Mouse (Mus musculus) CH12.LX (cell line): Measurements from ENCODE around the gene Krtap5-3. TPM values are rescaled to one million over a fixed set of nuclear protein-coding genes. Genes with fewer than 3 reads are reported as not detected.

Experiments used
- DNase-seq: peaks from one replicate; pipeline ENCODE4 v3.0.0-alpha.2; 2013; ENCODE audit errors: extremely low read depth
- H3K27ac ChIP-seq: 2 replicates; pipeline ENCODE4 v1.5.1; 2012; ENCODE audit warnings: low read depth, mild to moderate bottlenecking, control low read depth, moderate library complexity; ENCODE audit not compliant: insufficient read depth
- H3K27me3 ChIP-seq: replicated peaks from 2 replicates; pipeline ENCODE3; 2012; ENCODE audit warnings: inconsistent platforms
- H3K36me3 ChIP-seq, 2 experiments: replicated peaks in 1 of 2; 2 replicates each; pipeline versions ENCODE3 to v1.6.1; 2012; ENCODE audit warnings: inconsistent platforms in 1 of 2, low read length in 1 of 2, mild to moderate bottlenecking in 1 of 2, mixed read lengths in 1 of 2, moderate library complexity in 1 of 2; ENCODE audit not compliant: control insufficient read depth in 1 of 2, insufficient read depth in 1 of 2
- H3K4me1 ChIP-seq, 2 experiments: 2 replicates each; pipeline ENCODE4 v1.6.1; 2012; ENCODE audit warnings: inconsistent platforms in 1 of 2, moderate library complexity in 1 of 2; ENCODE audit not compliant: insufficient read depth in 2 of 2, control insufficient read depth in 1 of 2
- H3K4me2 ChIP-seq: 2 replicates; pipeline ENCODE4 v1.6.1; 2012; ENCODE audit warnings: low read depth, mild to moderate bottlenecking, control low read depth; ENCODE audit not compliant: poor library complexity, insufficient read depth, severe bottlenecking
- H3K4me3 ChIP-seq, 3 experiments: fragments of 150-350 bp in 1 of 3; sonication (generic) in 1 of 3; replicated peaks in 1 of 3; 2 replicates each; pipeline versions ENCODE3 to v1.5.1; 2011 to 2012; ENCODE audit warnings: low read depth in 2 of 3, low read length in 2 of 3, mild to moderate bottlenecking in 2 of 3, moderate library complexity in 2 of 3, control low read depth in 1 of 3, improper control_type of control experiment in 1 of 3, inconsistent platforms in 1 of 3, mixed read lengths in 1 of 3; ENCODE audit not compliant: poor library complexity in 1 of 3
- H3K79me2 ChIP-seq: replicated peaks from 2 replicates; pipeline ENCODE4 v1.6.1; 2012; ENCODE audit warnings: mild to moderate bottlenecking, moderate library complexity; ENCODE audit not compliant: control insufficient read depth, poor library complexity, insufficient read depth, severe bottlenecking; ENCODE audit errors: extremely low read depth
- H3K9ac ChIP-seq: 2 replicates; pipeline ENCODE4 v1.6.1; 2012; ENCODE audit warnings: low read depth, mild to moderate bottlenecking, control low read depth, moderate library complexity; ENCODE audit not compliant: insufficient read depth
- H3K9me3 ChIP-seq: replicated peaks from 2 replicates; pipeline ENCODE3; 2012; ENCODE audit warnings: low read length, inconsistent platforms, mixed read lengths
- BHLHE40 ChIP-seq: IDR thresholded peaks from 2 replicates; pipeline ENCODE4 v1.6.1; 2011; ENCODE audit warnings: mild to moderate bottlenecking, low read depth, low read length, improper control_type of control experiment
- CHD2 ChIP-seq: IDR thresholded peaks from 2 replicates; pipeline ENCODE4 v1.6.1; 2011; ENCODE audit warnings: low read length, improper control_type of control experiment
- CTCF ChIP-seq, 2 experiments: IDR thresholded peaks in 1 of 2; conservative IDR thresholded peaks in 1 of 2; 2 replicates each; pipeline ENCODE4 v1.5.1; 2011 to 2012; ENCODE audit warnings: low read depth in 2 of 2, low read length in 2 of 2, improper control_type of control experiment in 1 of 2, inconsistent platforms in 1 of 2, mild to moderate bottlenecking in 1 of 2, moderate library complexity in 1 of 2
- E2F4 ChIP-seq: IDR thresholded peaks from 2 replicates; pipeline ENCODE4 v1.6.1; 2011; ENCODE audit warnings: low read depth, low read length, improper control_type of control experiment; ENCODE audit not compliant: insufficient replicate concordance
- ELF1 ChIP-seq: IDR thresholded peaks from 2 replicates; pipeline ENCODE4 v1.6.1; 2014; ENCODE audit warnings: low read depth, mild to moderate bottlenecking, inconsistent platforms, low read length, improper control_type of control experiment
- ETS1 ChIP-seq: conservative IDR thresholded peaks from 2 replicates; pipeline ENCODE4 v1.6.1; 2012; ENCODE audit warnings: low read depth, mild to moderate bottlenecking, inconsistent platforms, low read length, improper control_type of control experiment, moderate library complexity
- GABPA ChIP-seq: IDR thresholded peaks from 2 replicates; pipeline ENCODE4 v1.6.1; 2012; ENCODE audit warnings: low read depth, low read length, improper control_type of control experiment, inconsistent platforms; ENCODE audit not compliant: insufficient replicate concordance
- HCFC1 ChIP-seq: IDR thresholded peaks from 2 replicates; pipeline ENCODE4 v1.6.1; 2012; ENCODE audit warnings: low read depth, mild to moderate bottlenecking, inconsistent platforms, low read length, improper control_type of control experiment
- IRF4 ChIP-seq: IDR thresholded peaks from 2 replicates; pipeline ENCODE4 v1.6.1; 2014; ENCODE audit warnings: low read depth, mild to moderate bottlenecking, inconsistent platforms, low read length, improper control_type of control experiment
- JUND ChIP-seq: conservative IDR thresholded peaks from 2 replicates; pipeline ENCODE4 v1.6.1; 2011; ENCODE audit warnings: low read depth, low read length, improper control_type of control experiment
- KAT2A ChIP-seq: IDR thresholded peaks from 2 replicates; pipeline ENCODE4 v1.6.1; 2012; ENCODE audit warnings: low read length, improper control_type of control experiment, inconsistent platforms; ENCODE audit not compliant: insufficient replicate concordance
- MAX ChIP-seq: IDR thresholded peaks from 2 replicates; pipeline ENCODE4 v1.6.1; 2011; ENCODE audit warnings: low read length, improper control_type of control experiment
- MEF2A ChIP-seq: IDR thresholded peaks from 2 replicates; pipeline ENCODE4 v1.6.1; 2014; ENCODE audit warnings: low read depth, mild to moderate bottlenecking, inconsistent platforms, low read length, improper control_type of control experiment, borderline replicate concordance
- MXI1 ChIP-seq: IDR thresholded peaks from 2 replicates; pipeline ENCODE4 v1.6.1; 2011; ENCODE audit warnings: mild to moderate bottlenecking, low read depth, low read length, improper control_type of control experiment
- MYC ChIP-seq: IDR thresholded peaks from 2 replicates; pipeline ENCODE4 v1.6.1; 2011; ENCODE audit warnings: low read depth, mild to moderate bottlenecking, improper control_type of control experiment, low read length
- NELFE ChIP-seq: IDR thresholded peaks from 2 replicates; pipeline ENCODE4 v1.6.1; 2011; ENCODE audit warnings: low read depth, low read length, improper control_type of control experiment
- PAX5 ChIP-seq: IDR thresholded peaks from 2 replicates; pipeline ENCODE4 v1.6.1; 2012; ENCODE audit warnings: low read length, inconsistent platforms, mixed read lengths
- POLR2AphosphoS2 ChIP-seq: IDR thresholded peaks from 2 replicates; pipeline ENCODE4 v1.6.1; 2011; ENCODE audit warnings: low read depth, low read length, improper control_type of control experiment
- RAD21 ChIP-seq: IDR thresholded peaks from 2 replicates; pipeline ENCODE4 v1.6.1; 2011; ENCODE audit warnings: low read depth, mild to moderate bottlenecking, low read length, improper control_type of control experiment, moderate library complexity
- RCOR1 ChIP-seq: conservative IDR thresholded peaks from 2 replicates; pipeline ENCODE4 v1.6.1; 2012; ENCODE audit warnings: low read depth, mild to moderate bottlenecking, inconsistent platforms, low read length, improper control_type of control experiment
- SIN3A ChIP-seq: IDR thresholded peaks from 2 replicates; pipeline ENCODE4 v1.6.1; 2012; ENCODE audit warnings: low read length, improper control_type of control experiment, inconsistent platforms
- TCF12 ChIP-seq: IDR thresholded peaks from 2 replicates; pipeline ENCODE4 v1.6.1; 2014; ENCODE audit warnings: low read depth, mild to moderate bottlenecking, inconsistent platforms, low read length, improper control_type of control experiment
- UBTF ChIP-seq: IDR thresholded peaks from 2 replicates; pipeline ENCODE4 v1.6.1; 2012; ENCODE audit warnings: low read depth, mild to moderate bottlenecking, inconsistent platforms, low read length, improper control_type of control experiment, moderate library complexity
- USF1 ChIP-seq: IDR thresholded peaks from 2 replicates; pipeline ENCODE4 v1.6.1; 2014; ENCODE audit warnings: low read depth, mild to moderate bottlenecking, inconsistent platforms, low read length, improper control_type of control experiment
- USF2 ChIP-seq: conservative IDR thresholded peaks from 2 replicates; pipeline ENCODE4 v1.6.1; 2011; ENCODE audit warnings: low read depth, low read length, improper control_type of control experiment
- ZC3H11A ChIP-seq: IDR thresholded peaks from 2 replicates; pipeline ENCODE4 v1.6.1; 2012; ENCODE audit warnings: low read depth, mild to moderate bottlenecking, inconsistent platforms, low read length, improper control_type of control experiment
- ZMIZ1 ChIP-seq: IDR thresholded peaks from 2 replicates; pipeline ENCODE4 v1.6.1; 2012; ENCODE audit warnings: low read depth, mild to moderate bottlenecking, inconsistent platforms, low read length, improper control_type of control experiment
- ZNF384 ChIP-seq: IDR thresholded peaks from 2 replicates; pipeline ENCODE4 v1.6.1; 2012; ENCODE audit warnings: low read depth, low read length, improper control_type of control experiment, inconsistent platforms
- dilution Hi-C: fragments of 300-500 bp; cut with MboI; formaldehyde crosslinking; loops from 2 replicates; pipeline ENCODE4 v1.14.3; 2020; ENCODE audit warnings: low sequenced_read_pairs; ENCODE audit not compliant: extremely low pct_unique_long_range_greater_than_20kb, extremely low pct_ligation_motif_present
- in situ Hi-C: fragments of 300-500 bp; cut with MboI; formaldehyde crosslinking; loops from 3 replicates; pipeline ENCODE4 v1.14.3; 2019; ENCODE audit warnings: low sequenced_read_pairs, low pct_ligation_motif_present, low pct_unique_long_range_greater_than_20kb, mixed read lengths
- polyA plus RNA-seq: library from polyadenylated mRNA; unstranded; fragments of >175 nt; gene quantifications from 2 replicates; pipeline ENCODE4 v1.2.1, GENCODE M21; 2012; ENCODE audit warnings: low read depth; ENCODE audit not compliant: insufficient read length
- total RNA-seq, 2 experiments: library from RNA; depleted of rRNA; stranded (reverse); fragments of 300-350 nt in 1 of 2; fragments of >200 nt in 1 of 2; gene quantifications; 2 replicates each; pipeline ENCODE4 v1.2.3; 2012 to 2014

Gene Krtap5-3
- total and polyA plus RNA-seq, 3 experiments, result not detected

- Histone ChIP-seq H3K4me3 (no peak overlapping the region), H3K4me2 (no peak overlapping the region), H3K9ac (no peak overlapping the region), H3K9me3 (peaks cover 14% of the 10 kb centered on the region), H3K27me3 (peaks cover 52% of the 10 kb centered on the region), H3K27ac (no peak overlapping the region), H3K4me1 (no peaks in the 10 kb centered on the region), H3K36me3 (no peaks in the 10 kb centered on the region), H3K79me2 (no peaks in the 10 kb centered on the region)
- in situ Hi-C loops (no loop called here), dilution Hi-C loops (no loop called here)
- DNase-seq, result no peak
- TF ChIP-seq HCFC1 (no peak), POLR2AphosphoS2 (no peak), E2F4 (no peak), ZMIZ1 (no peak), KAT2A (no peak), CHD2 (no peak), NELFE (no peak), UBTF (no peak), BHLHE40 (no peak), ZNF384 (no peak), MYC (no peak), ZC3H11A (no peak), TCF12 (no peak), RCOR1 (no peak), GABPA (no peak), MXI1 (no peak), PAX5 (no peak), SIN3A (no peak)
These were observed 30.4 kb downstream of the Krtap5-3 start for GRCm38 (mm10) chr7:142231540-142231939.

DNA sequence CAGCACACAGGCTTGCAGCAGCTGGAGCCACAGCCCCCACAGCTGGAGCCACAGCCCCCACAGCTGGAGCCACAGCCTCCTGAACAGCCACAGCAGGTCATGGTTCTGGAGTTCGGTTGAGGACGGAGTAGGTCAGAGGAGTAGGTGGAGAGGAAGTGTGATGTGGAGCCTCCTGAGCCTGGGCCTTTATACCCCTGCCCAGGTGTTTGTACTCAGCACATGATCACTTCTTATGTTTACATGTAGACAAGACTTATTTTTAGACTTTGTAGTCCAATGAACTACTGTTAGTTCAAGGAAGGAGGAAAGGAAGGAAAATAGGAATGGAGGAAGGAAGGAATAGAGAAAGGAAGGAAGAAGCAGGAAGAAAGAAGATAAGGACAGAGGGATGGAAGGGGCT is 39.8 kb downstream of the Krtap5-3 start, which contains the start of gene Gm40460:
Gm40460 (minus strand) TSS at position 101 of the 400 bp plus-strand sequence.
- no peak within 1 kb of the TSS for H3K27ac ChIP-seq

More for the DNA sequence above, 39.8 kb downstream of the Krtap5-3 start, which contains the start of gene Gm40460:
- no peaks in the 10 kb centered on the region for H3K79me2 ChIP-seq
- H3K27me3 ChIP-seq, result peaks cover 67% of the 10 kb centered on the region
- DNase-seq, result no peak
- TF ChIP-seq ELF1, result no peak
- no peak for TF ChIP-seq MAX
- TF ChIP-seq JUND, result no peak
- no peak for TF ChIP-seq ZMIZ1
- TF ChIP-seq CTCF (conservative IDR thresholded peaks at IDR 0.05 in 1 of 2, IDR thresholded peaks at IDR 0.05 in 1 of 2; ENCODE audit: low read depth in 2 of 2, low read length in 2 of 2), result no peak
- TF ChIP-seq BHLHE40, result no peak
- no peak for TF ChIP-seq RCOR1
- no peak for TF ChIP-seq TCF12
- TF ChIP-seq ZNF384, result no peak
- TF ChIP-seq POLR2AphosphoS2, result no peak
- no peak for TF ChIP-seq NELFE
- no peak for TF ChIP-seq USF2
- TF ChIP-seq KAT2A, result no peak
- TF ChIP-seq MYC, result no peak
- TF ChIP-seq ETS1, result no peak
- TF ChIP-seq RAD21, result no peak
- TF ChIP-seq USF1, result no peak
- no peak for TF ChIP-seq IRF4
- TF ChIP-seq HCFC1, result no peak
- TF ChIP-seq MEF2A, result no peak
- H3K4me3 ChIP-seq, result no peak within 1 kb of the TSS
- dilution Hi-C loops, result no loop called here
- H3K4me2 ChIP-seq, result no peak within 1 kb of the TSS
- H3K9me3 ChIP-seq, result peaks cover 10% of the 10 kb centered on the region
- in situ Hi-C loops, result no loop called here
- no peaks in the 10 kb centered on the region for H3K36me3 ChIP-seq
- no peaks in the 10 kb centered on the region for H3K4me1 ChIP-seq
- no peak within 1 kb of the TSS for H3K9ac ChIP-seq
